Mouse (Mus musculus): Measurements from ENCODE around the gene Loxl4. TPM values are rescaled to one million over a fixed set of nuclear protein-coding genes. Genes with fewer than 3 reads are reported as not detected.

Loxl4 gene
- total RNA-seq (2012; rRNA removed), result 0.04 TPM in 1 of 2 replicates, not detected in the other
- under 1 TPM in 1 of 2 experiments, not detected in 1; 0.03 TPM for polyA plus RNA-seq (2012; ENCODE audit: insufficient read depth in 1 of 2, insufficient read length in 2 of 2, low read depth in 1 of 2, low replicate concordance in 2 of 2, missing spikeins in 1 of 2)

- H3K9me3 ChIP-seq (replicated peaks; ENCODE audit: insufficient read depth, low read length), result no peaks in the 10 kb centered on the region
- H3K79me2 ChIP-seq (ENCODE audit: control insufficient read depth, insufficient read depth, low read length, poor library complexity), result no peaks in the 10 kb centered on the region
- no peak within 1 kb of the TSS for H3K9ac ChIP-seq (ENCODE audit: control insufficient read depth, low read depth, low read length, poor library complexity, severe bottlenecking)
- no peaks in the 10 kb centered on the region for H3K4me1 ChIP-seq (ENCODE audit: control insufficient read depth in 1 of 2, insufficient read depth in 2 of 2, low read length in 2 of 2)
- no peak within 1 kb of the TSS for H3K4me3 ChIP-seq (ENCODE audit: control insufficient read depth in 1 of 2, insufficient read depth in 1 of 2, low read depth in 2 of 2, low read length in 2 of 2)
- H3K27ac ChIP-seq (ENCODE audit: control insufficient read depth, low read depth, low read length), result no peak within 1 kb of the TSS
- H3K36me3 ChIP-seq (ENCODE audit: control insufficient read depth in 1 of 2, insufficient read depth in 2 of 2, low read length in 2 of 2), result no peaks in the 10 kb centered on the region
- DNase-seq (ENCODE audit: low read depth, low spot score), result no peak
- TF ChIP-seq NELFE (IDR thresholded peaks at IDR 0.05; ENCODE audit: low read depth, low read length) (no peak), BHLHE40 (IDR thresholded peaks at IDR 0.05; ENCODE audit: borderline replicate concordance, low read depth, low read length) (no peak), RCOR1 (IDR thresholded peaks at IDR 0.05; ENCODE audit: low read depth, low read length) (no peak), POLR2AphosphoS5 (IDR thresholded peaks at IDR 0.05; ENCODE audit: borderline replicate concordance, low read depth, low read length) (no peak), SMC3 (IDR thresholded peaks at IDR 0.05; ENCODE audit: low read depth, low read length) (no peak), MAZ (IDR thresholded peaks at IDR 0.05; ENCODE audit: low read depth, low read length) (no peak), UBTF (IDR thresholded peaks at IDR 0.05; ENCODE audit: borderline replicate concordance, insufficient read depth, low read depth, low read length) (no peak), USF1 (IDR thresholded peaks at IDR 0.05; ENCODE audit: low read depth, low read length) (no peak), MAFK (IDR thresholded peaks at IDR 0.05; ENCODE audit: borderline replicate concordance, low read depth, low read length) (no peak), SIN3A (IDR thresholded peaks at IDR 0.05; ENCODE audit: low read length) (no peak), ELF1 (IDR thresholded peaks at IDR 0.05; ENCODE audit: low read depth, low read length) (no peak), POLR2A (IDR thresholded peaks at IDR 0.05; ENCODE audit: control insufficient read depth in 1 of 2, insufficient read depth in 1 of 2, low read depth in 1 of 2, low read length in 2 of 2, poor library complexity in 1 of 2) (no peak), POLR2AphosphoS2 (IDR thresholded peaks at IDR 0.05; ENCODE audit: low read length) (no peak), CHD2 (IDR thresholded peaks at IDR 0.05; ENCODE audit: low read length) (no peak), TBP (IDR thresholded peaks at IDR 0.05; ENCODE audit: low read depth, low read length) (no peak), E2F4 (IDR thresholded peaks at IDR 0.05; ENCODE audit: borderline replicate concordance, low read depth, low read length) (no peak)
- H3K27me3 ChIP-seq (ENCODE audit: control insufficient read depth in 1 of 2, insufficient read depth in 2 of 2, low read length in 2 of 2), result no peaks in the 10 kb centered on the region
Measured at GRCm38 (mm10) chr19:42612654-42613053, at the start of gene Loxl4. TSS of gene Loxl4 (minus strand) at chr19:42612813.

- H3K36me3 ChIP-seq (ENCODE audit: control insufficient read depth in 1 of 2, insufficient read depth in 2 of 2, low read length in 2 of 2), result no peaks in the 10 kb centered on the region; a peak in 1 of 4 replicates
- H3K27me3 ChIP-seq (ENCODE audit: control insufficient read depth in 1 of 2, insufficient read depth in 2 of 2, low read length in 2 of 2), result no peaks in the 10 kb centered on the region; a peak in 1 of 4 replicates
- no peak overlapping the region for H3K27ac ChIP-seq (ENCODE audit: control insufficient read depth, low read depth, low read length)
- H3K4me3 ChIP-seq (ENCODE audit: control insufficient read depth in 1 of 2, insufficient read depth in 1 of 2, low read depth in 2 of 2, low read length in 2 of 2), result no peak overlapping the region
- no peaks in the 10 kb centered on the region for H3K9me3 ChIP-seq (replicated peaks; ENCODE audit: insufficient read depth, low read length)
- H3K4me1 ChIP-seq (ENCODE audit: control insufficient read depth in 1 of 2, insufficient read depth in 2 of 2, low read length in 2 of 2), result peaks cover 0 to 7% of the 10 kb centered on the region in 2 experiments; a peak in 2 of 4 replicates
- no peaks in the 10 kb centered on the region for H3K79me2 ChIP-seq (ENCODE audit: control insufficient read depth, insufficient read depth, low read length, poor library complexity)
- no peak overlapping the region for H3K9ac ChIP-seq (ENCODE audit: control insufficient read depth, low read depth, low read length, poor library complexity, severe bottlenecking)
- DNase-seq (ENCODE audit: low read depth, low spot score), result peak; percentile 44
- no peak for TF ChIP-seq CHD1 (IDR thresholded peaks at IDR 0.05; ENCODE audit: low read depth, low read length)
- TF ChIP-seq RCOR1 (IDR thresholded peaks at IDR 0.05; ENCODE audit: low read depth, low read length), result no peak
- peak; percentile 51 to 75 (median 61) for TF ChIP-seq CTCF (IDR thresholded peaks at IDR 0.05 in 2 of 3, conservative IDR thresholded peaks at IDR 0.05 in 1 of 3; ENCODE audit: control insufficient read depth in 1 of 3, insufficient read depth in 1 of 3, low read depth in 2 of 3, low read length in 3 of 3, poor library complexity in 1 of 3, severe bottlenecking in 1 of 3)
- no peak for TF ChIP-seq CHD2 (IDR thresholded peaks at IDR 0.05; ENCODE audit: low read length)
- TF ChIP-seq RAD21 (IDR thresholded peaks at IDR 0.05; ENCODE audit: low read depth, low read length), result peak; percentile 60
- TF ChIP-seq ZMIZ1 (IDR thresholded peaks at IDR 0.05; ENCODE audit: low read depth, low read length), result no peak
- peak; percentile 67 for TF ChIP-seq ZC3H11A (IDR thresholded peaks at IDR 0.05; ENCODE audit: low read depth, low read length)
- peak; percentile 87 for TF ChIP-seq SMC3 (IDR thresholded peaks at IDR 0.05; ENCODE audit: low read depth, low read length)
Measured at GRCm38 (mm10) chr19:42661430-42662164, 49.0 kb upstream of the Loxl4 start.

Measured in MEL (cell line).